Mouse (Mus musculus) embryonic fibroblast, embryonic 13.5 days (primary cell): ENCODE data around the gene Pax7. TPM values are rescaled to one million over a fixed set of nuclear protein-coding genes. Genes with fewer than 3 reads are reported as not detected.

Experiments
- H3K27ac ChIP-seq: 2 replicates; pipeline ENCODE4 v1.5.1; 2012; ENCODE audit warnings: low read length, control low read depth, inconsistent platforms; ENCODE audit not compliant: insufficient read depth
- H3K4me1 ChIP-seq: 2 replicates; pipeline ENCODE4 v1.6.1; 2011; ENCODE audit warnings: low read length; ENCODE audit not compliant: control insufficient read depth, insufficient read depth
- H3K4me3 ChIP-seq: 2 replicates; pipeline ENCODE4 v1.5.1; 2011; ENCODE audit warnings: mild to moderate bottlenecking, control low read depth, low read length; ENCODE audit not compliant: insufficient read depth
- CTCF ChIP-seq: IDR thresholded peaks from 2 replicates; pipeline ENCODE4 v1.5.1; 2011; ENCODE audit warnings: mild to moderate bottlenecking, control low read depth, low read length, moderate library complexity, borderline replicate concordance; ENCODE audit not compliant: insufficient read depth
- POLR2A ChIP-seq: IDR thresholded peaks from 2 replicates; pipeline ENCODE4 v1.6.1; 2011; ENCODE audit warnings: low read depth, mild to moderate bottlenecking, control low read depth, low read length, moderate library complexity
- polyA plus RNA-seq: library from polyadenylated mRNA; stranded (reverse); fragments of >200 nt; gene quantifications from 2 replicates; pipeline ENCODE4 v1.2.4, GENCODE M21; 2011; ENCODE audit warnings: low read depth; ENCODE audit not compliant: missing spikeins, insufficient read length

The Pax7 gene
- polyA plus RNA-seq, 1 experiment: 0.51 TPM

GRCm38 (mm10) chr4:139823870-139824472 is 9.4 kb downstream of the Pax7 start:
- Histone ChIP-seq H3K4me1 (no peaks in the 10 kb centered on the region), H3K27ac (no peak overlapping the region), H3K4me3 (no peak overlapping the region)
- no peak for TF ChIP-seq CTCF
- TF ChIP-seq POLR2A: no peak

- no peak for TF ChIP-seq POLR2A
- TF ChIP-seq CTCF: no peak
- H3K4me3 ChIP-seq: no peak overlapping the region
- H3K4me1 ChIP-seq: no peaks in the 10 kb centered on the region
- H3K27ac ChIP-seq: no peak overlapping the region
These were observed 10.0 kb downstream of the Pax7 start for GRCm38 (mm10) chr4:139823138-139823869.

GRCm38 (mm10) chr4:139822214-139823137 is 10.9 kb downstream of the Pax7 start:
- no peak overlapping the region for H3K4me3 ChIP-seq
- H3K27ac ChIP-seq: no peak overlapping the region
- H3K4me1 ChIP-seq: no peaks in the 10 kb centered on the region
- TF ChIP-seq CTCF (no peak), POLR2A (no peak)

GRCm38 (mm10) chr4:139821491-139822160 is 11.7 kb downstream of the Pax7 start:
- Histone ChIP-seq H3K4me1 (no peaks in the 10 kb centered on the region), H3K27ac (no peak overlapping the region), H3K4me3 (no peak overlapping the region)
- TF ChIP-seq CTCF (no peak), POLR2A (no peak)

- Histone ChIP-seq H3K4me3 (no peak overlapping the region), H3K4me1 (no peaks in the 10 kb centered on the region), H3K27ac (no peak overlapping the region)
- no peak for TF ChIP-seq POLR2A
These were observed 12.3 kb downstream of the Pax7 start for GRCm38 (mm10) chr4:139821071-139821470.

GRCm38 (mm10) chr4:139819411-139820030 is 13.8 kb downstream of the Pax7 start:
- Histone ChIP-seq H3K4me1 (no peaks in the 10 kb centered on the region), H3K27ac (no peak overlapping the region), H3K4me3 (no peak overlapping the region)
- no peak for TF ChIP-seq CTCF
- no peak for TF ChIP-seq POLR2A

- TF ChIP-seq CTCF (no peak), POLR2A (no peak)
- H3K27ac ChIP-seq: no peak overlapping the region
- H3K4me1 ChIP-seq: no peaks in the 10 kb centered on the region
- no peak overlapping the region for H3K4me3 ChIP-seq
These were observed 15.2 kb downstream of the Pax7 start for GRCm38 (mm10) chr4:139818163-139818562.

GRCm38 (mm10) chr4:139813371-139813960 is 19.9 kb downstream of the Pax7 start:
- no peak overlapping the region for H3K4me3 ChIP-seq
- no peak overlapping the region for H3K27ac ChIP-seq
- H3K4me1 ChIP-seq: no peaks in the 10 kb centered on the region
- TF ChIP-seq POLR2A: no peak
- TF ChIP-seq CTCF: no peak

GRCm38 (mm10) chr4:139811901-139812300 is 21.4 kb downstream of the Pax7 start:
- Histone ChIP-seq H3K27ac (no peak overlapping the region), H3K4me3 (no peak overlapping the region), H3K4me1 (no peaks in the 10 kb centered on the region)
- TF ChIP-seq CTCF (no peak), POLR2A (no peak)
